Mouse (Mus musculus): Measurements from ENCODE around the gene Skap1. TPM values are rescaled to one million over a fixed set of nuclear protein-coding genes. Genes with fewer than 3 reads are reported as not detected.

Skap1 gene
- polyA plus RNA-seq, 1 experiment from 2014 or later = 2.6 TPM

DNA sequence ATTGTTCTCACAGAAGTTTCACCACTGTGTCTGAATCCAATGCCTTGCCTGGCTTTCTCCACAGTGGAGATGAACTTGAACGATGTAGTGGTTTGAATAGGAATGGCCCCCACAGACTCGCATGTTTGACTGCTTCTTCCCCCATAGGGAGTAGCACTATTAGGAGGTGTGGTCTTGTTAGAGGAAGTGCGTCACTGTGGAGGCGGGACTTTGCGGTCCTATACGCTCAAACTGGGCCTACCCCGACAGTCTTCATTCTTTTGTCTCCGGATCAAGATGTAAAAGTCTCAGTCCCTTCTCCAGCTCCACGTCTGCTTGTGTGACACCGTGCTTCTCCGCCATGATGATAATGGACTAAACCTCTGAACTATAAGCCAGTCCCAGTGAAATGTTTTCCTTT is 229.0 kb downstream of the Skap1 start:
- Histone ChIP-seq H3K4me1 (replicated peaks; ENCODE audit: control insufficient read depth, insufficient read depth, low read length) (no peaks in the 10 kb centered on the region), H3K27me3 (ENCODE audit: control insufficient read depth, insufficient read depth, low read length) (no peaks in the 10 kb centered on the region), H3K27ac (ENCODE audit: low read depth, low read length) (no peak overlapping the region), H3K9ac (ENCODE audit: low read length) (no peak overlapping the region), H3K4me2 (ENCODE audit: low read depth, low read length, severe bottlenecking) (no peak overlapping the region), H3K36me3 (ENCODE audit: control insufficient read depth, insufficient read depth, low read length) (no peaks in the 10 kb centered on the region), H3K9me3 (ENCODE audit: control insufficient read depth, low read length) (no peaks in the 10 kb centered on the region), H3K4me3 (ENCODE audit: low read depth, low read length) (no peak overlapping the region)
- WGBS = 95% methylated on average over 11 of the region's 11 CpGs
- no peak for DNase-seq (ENCODE audit: low spot score)
- ATAC-seq (replicated peaks; ENCODE audit: low FRiP score) = no peak

- Histone ChIP-seq H3K27ac (ENCODE audit: low read depth, low read length) (no peak overlapping the region), H3K36me3 (ENCODE audit: control insufficient read depth, insufficient read depth, low read length) (no peaks in the 10 kb centered on the region), H3K4me3 (ENCODE audit: low read depth, low read length) (no peak overlapping the region), H3K4me2 (ENCODE audit: low read depth, low read length, severe bottlenecking) (no peak overlapping the region), H3K9me3 (ENCODE audit: control insufficient read depth, low read length) (no peaks in the 10 kb centered on the region), H3K9ac (ENCODE audit: low read length) (no peak overlapping the region), H3K27me3 (ENCODE audit: control insufficient read depth, insufficient read depth, low read length) (no peaks in the 10 kb centered on the region), H3K4me1 (replicated peaks; ENCODE audit: control insufficient read depth, insufficient read depth, low read length) (no peaks in the 10 kb centered on the region)
- DNase-seq (ENCODE audit: low spot score) (no peak), ATAC-seq (replicated peaks; ENCODE audit: low FRiP score) (no peak)
- WGBS = 66% methylated on average over 12 of the region's 12 CpGs
Observed at GRCm38 (mm10) chr11:96694774-96695173, 230.4 kb downstream of the Skap1 start.

GRCm38 (mm10) chr11:96696168-96696727 is 231.9 kb downstream of the Skap1 start:
- H3K9me3 ChIP-seq (ENCODE audit: control insufficient read depth, low read length) = no peaks in the 10 kb centered on the region
- no peak overlapping the region for H3K27ac ChIP-seq (ENCODE audit: low read depth, low read length)
- no peak overlapping the region for H3K9ac ChIP-seq (ENCODE audit: low read length)
- H3K4me2 ChIP-seq (ENCODE audit: low read depth, low read length, severe bottlenecking) = no peak overlapping the region
- H3K27me3 ChIP-seq (ENCODE audit: control insufficient read depth, insufficient read depth, low read length) = no peaks in the 10 kb centered on the region
- no peaks in the 10 kb centered on the region for H3K4me1 ChIP-seq (replicated peaks; ENCODE audit: control insufficient read depth, insufficient read depth, low read length)
- 53% methylated on average over 15 of the region's 15 CpGs for WGBS
- H3K36me3 ChIP-seq (ENCODE audit: control insufficient read depth, insufficient read depth, low read length) = no peaks in the 10 kb centered on the region
- no peak overlapping the region for H3K4me3 ChIP-seq (ENCODE audit: low read depth, low read length)
- no peak for ATAC-seq (replicated peaks; ENCODE audit: low FRiP score)
- no peak for DNase-seq (ENCODE audit: low spot score)

DNA sequence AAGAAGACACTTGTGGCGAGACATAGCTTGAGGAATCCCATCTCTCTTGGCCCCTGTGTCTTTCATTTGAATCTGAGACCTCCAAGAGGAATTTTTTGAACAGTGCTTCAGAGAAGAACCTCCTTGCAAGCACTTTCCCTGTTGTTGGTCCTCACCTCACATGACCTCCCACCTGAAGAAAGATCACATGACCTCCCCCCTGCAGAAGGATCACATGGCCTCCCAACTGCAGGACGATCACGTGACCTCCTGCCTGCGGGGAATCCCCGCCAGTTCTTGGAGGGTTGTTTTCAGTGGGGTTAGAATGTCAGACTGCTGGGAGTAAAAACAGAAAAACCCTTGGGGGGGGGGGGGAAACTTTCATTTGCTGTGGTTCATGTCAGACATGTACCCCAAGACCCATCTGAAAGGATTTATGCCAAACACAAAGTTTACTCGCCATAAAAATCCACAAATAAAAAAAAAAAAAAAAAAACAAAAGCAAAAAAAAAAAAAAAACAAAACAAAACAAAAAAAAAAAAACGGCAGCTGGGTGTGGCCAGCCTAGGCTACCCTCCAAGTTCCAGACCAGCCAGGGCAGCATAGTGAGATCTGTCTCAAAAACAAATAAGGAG is 232.6 kb downstream of the Skap1 start:
- no peaks in the 10 kb centered on the region for H3K4me1 ChIP-seq (replicated peaks; ENCODE audit: control insufficient read depth, insufficient read depth, low read length)
- H3K27me3 ChIP-seq (ENCODE audit: control insufficient read depth, insufficient read depth, low read length) = no peaks in the 10 kb centered on the region
- H3K9ac ChIP-seq (ENCODE audit: low read length) = no peak overlapping the region
- H3K4me3 ChIP-seq (ENCODE audit: low read depth, low read length) = no peak overlapping the region
- no peak overlapping the region for H3K4me2 ChIP-seq (ENCODE audit: low read depth, low read length, severe bottlenecking)
- no peaks in the 10 kb centered on the region for H3K9me3 ChIP-seq (ENCODE audit: control insufficient read depth, low read length)
- no peak overlapping the region for H3K27ac ChIP-seq (ENCODE audit: low read depth, low read length)
- H3K36me3 ChIP-seq (ENCODE audit: control insufficient read depth, insufficient read depth, low read length) = no peaks in the 10 kb centered on the region
- ATAC-seq (replicated peaks; ENCODE audit: low FRiP score) (no peak), DNase-seq (ENCODE audit: low spot score) (peak; percentile 71)
- 27% methylated on average over 7 of the region's 7 CpGs for WGBS

- no peak overlapping the region for H3K9ac ChIP-seq (ENCODE audit: low read length)
- H3K36me3 ChIP-seq (ENCODE audit: control insufficient read depth, insufficient read depth, low read length) = no peaks in the 10 kb centered on the region
- no peak overlapping the region for H3K27ac ChIP-seq (ENCODE audit: low read depth, low read length)
- no peaks in the 10 kb centered on the region for H3K9me3 ChIP-seq (ENCODE audit: control insufficient read depth, low read length)
- no peak for DNase-seq (ENCODE audit: low spot score)
- no peak overlapping the region for H3K4me3 ChIP-seq (ENCODE audit: low read depth, low read length)
- no peaks in the 10 kb centered on the region for H3K27me3 ChIP-seq (ENCODE audit: control insufficient read depth, insufficient read depth, low read length)
- no peak for ATAC-seq (replicated peaks; ENCODE audit: low FRiP score)
- H3K4me1 ChIP-seq (replicated peaks; ENCODE audit: control insufficient read depth, insufficient read depth, low read length) = no peaks in the 10 kb centered on the region
- H3K4me2 ChIP-seq (ENCODE audit: low read depth, low read length, severe bottlenecking) = no peak overlapping the region
- WGBS = 89% methylated on average over 4 of the region's 4 CpGs
Observed at GRCm38 (mm10) chr11:96697467-96697866, 233.1 kb downstream of the Skap1 start.

GRCm38 (mm10) chr11:96703813-96704212 is 239.4 kb downstream of the Skap1 start:
- Histone ChIP-seq H3K9me3 (ENCODE audit: control insufficient read depth, low read length) (no peaks in the 10 kb centered on the region), H3K27me3 (ENCODE audit: control insufficient read depth, insufficient read depth, low read length) (peaks cover 2% of the 10 kb centered on the region; the same call in 1 of the 2 replicates), H3K9ac (ENCODE audit: low read length) (no peak overlapping the region), H3K4me1 (replicated peaks; ENCODE audit: control insufficient read depth, insufficient read depth, low read length) (0 out of 2 replicates have a peak, but pooled peaks cover 2% of the 10 kb centered on the region), H3K27ac (ENCODE audit: low read depth, low read length) (no peak overlapping the region), H3K36me3 (ENCODE audit: control insufficient read depth, insufficient read depth, low read length) (no peaks in the 10 kb centered on the region), H3K4me3 (ENCODE audit: low read depth, low read length) (no peak overlapping the region), H3K4me2 (ENCODE audit: low read depth, low read length, severe bottlenecking) (no peak overlapping the region)
- 78% methylated on average over 8 of the region's 8 CpGs for WGBS
- ATAC-seq (replicated peaks; ENCODE audit: low FRiP score) (no peak), DNase-seq (ENCODE audit: low spot score) (no peak)

- Histone ChIP-seq H3K36me3 (ENCODE audit: control insufficient read depth, insufficient read depth, low read length) (no peaks in the 10 kb centered on the region), H3K4me3 (ENCODE audit: low read depth, low read length) (no peak overlapping the region), H3K27ac (ENCODE audit: low read depth, low read length) (no peak overlapping the region), H3K9ac (ENCODE audit: low read length) (no peak overlapping the region), H3K9me3 (ENCODE audit: control insufficient read depth, low read length) (no peaks in the 10 kb centered on the region), H3K4me1 (replicated peaks; ENCODE audit: control insufficient read depth, insufficient read depth, low read length) (peaks cover 7% of the 10 kb centered on the region; the same call in 1 of the 2 replicates), H3K27me3 (ENCODE audit: control insufficient read depth, insufficient read depth, low read length) (peaks cover 2% of the 10 kb centered on the region; the same call in 1 of the 2 replicates), H3K4me2 (ENCODE audit: low read depth, low read length, severe bottlenecking) (no peak overlapping the region)
- ATAC-seq (replicated peaks; ENCODE audit: low FRiP score) (no peak), DNase-seq (ENCODE audit: low spot score) (no peak)
- 80% methylated on average over 5 of the region's 5 CpGs for WGBS
Observed at GRCm38 (mm10) chr11:96711268-96711667, 246.9 kb downstream of the Skap1 start.

DNA sequence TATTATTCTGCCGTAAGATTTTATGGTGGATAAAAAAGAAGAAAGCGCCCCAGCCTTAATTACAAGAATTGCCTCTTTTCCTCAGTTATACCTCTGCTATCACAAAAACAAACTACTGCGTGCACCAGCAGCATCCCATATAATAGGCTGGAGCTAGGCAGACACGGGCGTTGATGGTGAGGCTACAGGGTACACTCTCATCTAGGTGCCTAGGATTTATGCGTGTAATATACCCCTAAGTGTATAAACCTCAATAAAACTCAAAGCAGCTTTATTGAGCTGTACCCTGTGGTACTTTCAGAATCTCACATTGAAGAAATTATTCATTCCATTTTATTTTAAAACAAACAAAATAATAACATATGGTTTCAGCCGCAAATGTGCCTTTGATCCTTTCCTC is 247.3 kb downstream of the Skap1 start:
- no peak overlapping the region for H3K9ac ChIP-seq (ENCODE audit: low read length)

More for the DNA sequence above, 247.3 kb downstream of the Skap1 start:
- H3K36me3 ChIP-seq (ENCODE audit: control insufficient read depth, insufficient read depth, low read length) = no peaks in the 10 kb centered on the region
- 95% methylated on average over 7 of the region's 7 CpGs for WGBS
- ATAC-seq (replicated peaks; ENCODE audit: low FRiP score) = no peak
- H3K4me2 ChIP-seq (ENCODE audit: low read depth, low read length, severe bottlenecking) = no peak overlapping the region
- no peak overlapping the region for H3K4me3 ChIP-seq (ENCODE audit: low read depth, low read length)
- H3K9me3 ChIP-seq (ENCODE audit: control insufficient read depth, low read length) = no peaks in the 10 kb centered on the region
- H3K27me3 ChIP-seq (ENCODE audit: control insufficient read depth, insufficient read depth, low read length) = peaks cover 2% of the 10 kb centered on the region; the same call in 1 of the 2 replicates
- H3K4me1 ChIP-seq (replicated peaks; ENCODE audit: control insufficient read depth, insufficient read depth, low read length) = peaks cover 7% of the 10 kb centered on the region; the same call in 1 of the 2 replicates
- DNase-seq (ENCODE audit: low spot score) = no peak
- no peak overlapping the region for H3K27ac ChIP-seq (ENCODE audit: low read depth, low read length)
